Mouse (Mus musculus) hindbrain, embryonic 14.5 days (tissue): ENCODE data around the gene Mical1. TPM values are rescaled to one million over a fixed set of nuclear protein-coding genes. Genes with fewer than 3 reads are reported as not detected.

Source experiments
- ATAC-seq: fragments of 200-750 bp; cut with Nextera tagmentation; 2 replicates; pipeline ENCODE4 v1.8.0; 2017; ENCODE audit warnings: moderate number of reproducible peaks, mild to moderate bottlenecking, moderate TSS enrichment, moderate library complexity; ENCODE audit not compliant: low FRiP score
- DNase-seq: peaks from one replicate; pipeline ENCODE4 v3.0.0-alpha.2; 2015; ENCODE audit warnings: low spot score
- H3K27ac ChIP-seq: fragments of 300-500 bp; sonication (generic); 2 replicates; pipeline ENCODE4 v1.5.1; 2014; ENCODE audit warnings: mild to moderate bottlenecking, moderate library complexity
- H3K27me3 ChIP-seq: fragments of 300-500 bp; sonication (generic); 2 replicates; pipeline ENCODE4 v1.6.1; 2014; ENCODE audit warnings: mild to moderate bottlenecking, low read length, mixed read lengths; ENCODE audit not compliant: control insufficient read depth, insufficient read depth
- H3K36me3 ChIP-seq: fragments of 300-500 bp; sonication (generic); replicated peaks from 2 replicates; pipeline ENCODE4 v1.6.1; 2014; ENCODE audit not compliant: control insufficient read depth, insufficient read depth
- H3K4me1 ChIP-seq: fragments of 300-500 bp; sonication (generic); replicated peaks from 2 replicates; pipeline ENCODE4 v1.6.1; 2014; ENCODE audit warnings: antibody characterized with exemption, low read length, mixed read lengths; ENCODE audit not compliant: control insufficient read depth, insufficient read depth
- H3K4me2 ChIP-seq: fragments of 300-500 bp; sonication (generic); replicated peaks from 2 replicates; pipeline ENCODE4 v1.6.1; 2014; ENCODE audit warnings: mild to moderate bottlenecking, moderate library complexity
- H3K4me3 ChIP-seq: fragments of 300-500 bp; sonication (generic); replicated peaks from 2 replicates; pipeline ENCODE4 v1.5.1; 2014; ENCODE audit warnings: mild to moderate bottlenecking, low read length
- H3K9ac ChIP-seq: fragments of 300-500 bp; sonication (generic); 2 replicates; pipeline ENCODE4 v1.6.1; 2014
- H3K9me3 ChIP-seq: fragments of 300-500 bp; sonication (generic); 2 replicates; pipeline ENCODE4 v1.6.1; 2016; ENCODE audit warnings: low read length; ENCODE audit not compliant: control insufficient read depth
- WGBS: fragments of 180-500 bp; shearing (Covaris S2); extraction: QIAGEN DNeasy Blood & Tissue Kit; methylation state at CpG from one replicate; pipeline ENCODE4 v1.1.7; 2014; 5-methylcytosine and 5-hydroxymethylcytosine counted together
- polyA plus RNA-seq: library from polyadenylated mRNA; unstranded; fragments of >200 nt; fragmentation: Nextera tagmentation; extraction: Ambion mirVana; gene quantifications from 2 replicates; pipeline ENCODE4 v1.2.1, GENCODE M21; 2014

Mical1 gene
- polyA plus RNA-seq, 1 experiment from 2014 or later = 22.8 TPM

DNA sequence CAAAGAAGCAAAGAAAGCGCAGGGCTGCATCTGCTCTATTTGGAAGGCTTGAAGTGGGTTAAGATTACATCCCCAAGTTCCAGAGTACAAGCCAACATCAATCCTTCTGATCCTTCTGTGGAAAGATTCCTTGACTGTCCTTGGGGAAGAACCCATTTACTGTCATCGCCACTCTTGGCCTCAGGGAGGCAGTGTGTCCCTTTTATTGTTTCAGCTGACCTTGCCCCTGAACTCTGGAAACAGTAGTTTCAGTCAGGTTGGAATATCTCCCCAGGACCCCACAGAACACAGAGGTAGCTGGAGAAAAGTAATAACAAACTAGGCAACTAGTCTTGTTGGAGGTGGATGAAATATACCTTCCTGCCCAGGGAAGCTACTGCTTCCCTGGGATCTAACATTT, 33.0 kb downstream of the Mical1 start:
- no peak overlapping the region for H3K27ac ChIP-seq
- no peaks in the 10 kb centered on the region for H3K9me3 ChIP-seq
- H3K36me3 ChIP-seq = no peaks in the 10 kb centered on the region
- no peak for DNase-seq
- ATAC-seq = no peak
- no peak overlapping the region for H3K4me3 ChIP-seq
- no peaks in the 10 kb centered on the region for H3K4me1 ChIP-seq
- 33% methylated on average over 2 of the region's 2 CpGs for WGBS
- H3K27me3 ChIP-seq = no peaks in the 10 kb centered on the region
- no peak overlapping the region for H3K9ac ChIP-seq
- no peak overlapping the region for H3K4me2 ChIP-seq

DNA sequence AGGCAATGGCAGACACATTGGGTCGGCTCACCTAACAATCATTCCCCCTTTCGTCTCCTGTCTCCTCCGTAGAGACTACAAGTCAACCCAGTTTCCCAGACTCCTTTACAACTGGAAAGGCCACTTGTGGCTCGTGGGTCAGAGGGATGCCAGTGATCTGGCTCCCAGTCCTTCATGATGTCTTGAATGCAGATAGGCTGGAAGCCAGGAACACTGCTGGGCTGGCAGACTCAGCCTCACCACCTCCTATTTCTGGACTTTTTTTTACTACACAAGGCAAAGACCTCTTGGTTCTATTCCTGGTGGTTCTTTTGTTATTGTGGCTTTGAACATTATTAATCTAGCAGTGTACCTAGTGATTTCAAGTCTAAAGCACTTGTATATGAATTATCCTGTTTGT, 38.2 kb downstream of the Mical1 start:
- Histone ChIP-seq H3K4me1 (no peaks in the 10 kb centered on the region), H3K27ac (no peak overlapping the region), H3K4me3 (no peak overlapping the region), H3K4me2 (no peak overlapping the region), H3K9me3 (no peaks in the 10 kb centered on the region), H3K36me3 (no peaks in the 10 kb centered on the region), H3K9ac (no peak overlapping the region), H3K27me3 (no peaks in the 10 kb centered on the region)
- ATAC-seq = no peak
- no peak for DNase-seq
- WGBS = 78% methylated on average over 4 of the region's 4 CpGs

DNA sequence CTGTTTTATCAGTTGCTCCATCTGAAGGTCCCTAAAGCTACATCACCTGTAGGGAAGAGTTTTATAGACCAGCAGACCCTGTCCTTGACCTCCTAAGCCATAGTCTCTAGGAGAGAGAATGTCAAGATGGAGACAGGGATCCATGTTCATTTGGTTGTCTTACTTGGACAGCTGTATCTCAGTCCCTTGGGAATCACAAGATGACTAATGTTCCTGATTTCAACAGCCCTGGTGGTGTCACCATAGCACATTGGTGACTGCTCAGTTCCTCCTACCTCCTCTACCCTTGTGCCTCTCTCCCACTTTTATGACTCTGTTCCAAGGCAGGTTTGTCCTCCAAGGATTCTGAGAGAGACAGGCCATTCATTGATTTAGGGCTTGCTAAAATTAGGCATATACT, 38.8 kb downstream of the Mical1 start:
- no peak overlapping the region for H3K4me2 ChIP-seq
- H3K36me3 ChIP-seq = no peaks in the 10 kb centered on the region
- no peak overlapping the region for H3K4me3 ChIP-seq
- no peak overlapping the region for H3K9ac ChIP-seq
- no peaks in the 10 kb centered on the region for H3K9me3 ChIP-seq
- no peaks in the 10 kb centered on the region for H3K27me3 ChIP-seq
- H3K4me1 ChIP-seq = no peaks in the 10 kb centered on the region
- ATAC-seq (no peak), DNase-seq (no peak)
- H3K27ac ChIP-seq = no peak overlapping the region

DNA sequence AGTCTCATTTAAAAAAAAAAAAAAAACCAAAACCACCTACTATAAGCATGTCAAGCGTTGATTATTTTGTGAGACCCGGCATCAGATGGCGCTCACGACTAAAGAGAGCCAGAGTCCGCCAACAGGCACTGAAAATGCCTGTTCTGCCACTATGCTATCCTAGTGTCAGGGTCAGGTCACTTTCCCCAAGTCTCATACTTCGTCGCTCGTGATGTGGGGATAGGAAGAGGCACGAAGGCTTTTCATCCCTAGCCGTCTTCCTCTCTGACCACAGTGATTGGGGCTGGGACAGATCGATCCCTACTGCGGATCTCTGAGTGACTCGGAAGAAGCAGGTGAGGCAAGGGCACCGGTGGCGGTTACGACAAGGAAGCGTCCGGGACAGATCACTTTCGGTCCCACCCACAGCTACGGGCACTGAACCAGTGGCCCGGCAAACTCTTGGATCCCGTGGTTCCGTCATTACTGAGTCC, 42.4 kb downstream of the Mical1 start:
- Histone ChIP-seq H3K9ac (peak overlapping the region; percentile 87), H3K4me3 (peak overlapping the region; percentile 94), H3K27me3 (no peaks in the 10 kb centered on the region), H3K36me3 (peaks cover 5% of the 10 kb centered on the region; the same call in 1 of the 2 replicates), H3K9me3 (no peaks in the 10 kb centered on the region), H3K4me1 (peaks cover 19% of the 10 kb centered on the region), H3K4me2 (peak overlapping the region; percentile 81), H3K27ac (peak overlapping the region; percentile 98)
- DNase-seq = peak; percentile 70
- peak; percentile 48 for ATAC-seq
- WGBS = under 1% methylated on average over 23 of the region's 23 CpGs

DNA sequence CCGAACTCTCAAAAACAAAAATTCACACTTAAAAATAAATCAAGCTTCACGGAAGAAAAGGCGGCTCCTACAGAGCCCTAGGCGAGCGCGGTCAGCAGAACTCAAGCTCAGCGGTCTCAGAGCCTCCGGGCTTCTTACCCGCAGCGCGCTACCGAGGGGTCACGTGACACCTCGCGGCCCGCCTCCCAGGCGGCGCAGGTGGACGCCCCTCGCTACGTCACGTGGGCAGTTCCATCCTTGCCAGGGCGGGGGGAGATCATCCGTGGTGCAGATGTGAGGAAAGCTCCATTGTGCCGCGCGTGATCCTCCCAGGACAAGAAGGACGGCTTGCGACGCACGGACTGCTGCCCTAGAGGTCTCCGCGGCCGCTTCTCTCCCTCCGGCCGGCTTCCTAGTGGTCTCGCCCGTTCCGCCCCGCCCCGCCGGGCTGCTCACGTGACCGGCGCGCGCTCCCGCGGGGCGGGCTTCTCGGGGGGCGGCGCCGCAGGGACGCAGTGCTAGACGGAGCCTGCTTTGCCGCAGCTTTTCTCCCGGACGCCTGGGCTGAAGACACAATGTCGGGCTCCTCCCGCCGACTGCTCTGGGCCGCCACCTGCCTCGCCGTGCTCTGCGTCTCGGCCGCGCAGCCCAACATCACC, 43.0 kb downstream of the Mical1 start, which contains the start of gene Cd164:
TSS of gene Cd164 (plus strand) at position 434 of the 638 bp plus-strand sequence.
- WGBS = under 1% methylated on average over 69 of the region's 69 CpGs
- peak; percentile 93 for DNase-seq
- peak within 1 kb of the TSS; percentile 98 for H3K27ac ChIP-seq
- ATAC-seq = peak; percentile 94
- H3K4me2 ChIP-seq = peak within 1 kb of the TSS; percentile 81
- H3K4me3 ChIP-seq = peak within 1 kb of the TSS; percentile 94
- peaks cover 6% of the 10 kb centered on the region; the same call in 1 of the 2 replicates for H3K36me3 ChIP-seq
- peak within 1 kb of the TSS; percentile 87 for H3K9ac ChIP-seq
- no peaks in the 10 kb centered on the region for H3K9me3 ChIP-seq
- no peaks in the 10 kb centered on the region for H3K27me3 ChIP-seq
- peaks cover 19% of the 10 kb centered on the region for H3K4me1 ChIP-seq

DNA sequence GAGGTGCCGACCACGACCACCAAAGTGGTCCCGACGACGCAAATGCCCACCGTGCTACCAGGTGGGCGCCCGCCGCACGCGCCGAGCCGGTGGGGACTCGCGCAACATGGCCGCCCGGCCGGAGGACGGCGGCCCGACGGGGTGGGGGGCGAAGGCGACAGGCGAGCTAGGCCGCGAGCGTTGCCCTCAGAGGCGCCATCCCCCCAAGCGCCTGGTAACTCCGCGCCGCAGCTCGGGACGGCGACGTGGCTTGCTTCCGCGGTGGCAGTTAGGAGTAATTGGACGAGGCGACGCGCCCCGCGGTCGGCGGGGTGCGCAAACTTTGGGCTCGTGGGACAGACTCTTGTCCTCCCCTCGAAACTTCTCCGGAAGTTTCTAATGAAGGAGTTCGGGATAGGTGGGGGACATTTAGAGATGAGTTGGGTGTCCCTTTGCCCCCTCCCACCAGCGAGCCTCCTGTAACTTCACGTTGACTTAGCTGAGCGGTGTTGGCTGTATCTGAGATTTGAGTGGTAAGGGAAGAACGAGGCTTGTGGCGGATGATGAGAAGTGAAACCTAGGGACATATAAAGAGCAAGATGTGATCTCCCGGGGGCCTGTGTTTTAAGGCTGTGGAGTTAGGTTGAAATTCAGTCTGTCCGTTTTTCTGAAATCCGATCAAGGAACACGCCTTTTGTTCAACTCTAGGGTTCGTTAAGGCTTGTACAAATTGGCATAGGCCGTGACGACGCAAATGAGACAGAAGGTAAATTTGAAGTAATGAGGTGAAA, 43.7 kb downstream of the Mical1 start:
- under 1% methylated on average over 63 of the region's 65 CpGs for WGBS
- ATAC-seq = peak; percentile 72; the same call in 1 of the 2 replicates
- no peaks in the 10 kb centered on the region for H3K27me3 ChIP-seq
- peak; percentile 45 for DNase-seq
- peaks cover 12% of the 10 kb centered on the region; the same call in 1 of the 2 replicates for H3K36me3 ChIP-seq
- peak overlapping the region; percentile 98 for H3K27ac ChIP-seq
- H3K9ac ChIP-seq = peak overlapping the region; percentile 87
- H3K4me2 ChIP-seq = peak overlapping the region; percentile 81
- no peaks in the 10 kb centered on the region for H3K9me3 ChIP-seq
- H3K4me1 ChIP-seq = peaks cover 19% of the 10 kb centered on the region
- H3K4me3 ChIP-seq = peak overlapping the region; percentile 94

DNA sequence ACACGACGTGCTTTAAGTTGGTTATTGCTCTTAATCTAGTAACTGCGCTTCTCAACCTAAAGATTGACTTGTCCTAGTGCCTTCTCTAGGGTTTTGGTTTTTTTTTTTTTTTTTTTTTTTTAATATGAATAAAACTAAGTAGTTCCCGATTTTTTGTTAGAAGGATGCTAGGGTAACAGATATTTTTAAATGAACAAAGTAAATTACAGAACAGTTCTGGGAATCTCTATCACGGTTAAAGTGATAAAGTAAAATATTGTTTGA, 44.2 kb downstream of the Mical1 start:
- WGBS = 5% methylated on average over 5 of the region's 5 CpGs
- Histone ChIP-seq H3K4me1 (peaks cover 19% of the 10 kb centered on the region), H3K9me3 (no peaks in the 10 kb centered on the region), H3K27ac (no peak overlapping the region), H3K9ac (peak overlapping the region; percentile 87), H3K4me3 (peak overlapping the region; percentile 94), H3K4me2 (peak overlapping the region; percentile 81), H3K36me3 (peaks cover 13% of the 10 kb centered on the region; the same call in 1 of the 2 replicates), H3K27me3 (no peaks in the 10 kb centered on the region)
- DNase-seq (no peak), ATAC-seq (no peak)

DNA sequence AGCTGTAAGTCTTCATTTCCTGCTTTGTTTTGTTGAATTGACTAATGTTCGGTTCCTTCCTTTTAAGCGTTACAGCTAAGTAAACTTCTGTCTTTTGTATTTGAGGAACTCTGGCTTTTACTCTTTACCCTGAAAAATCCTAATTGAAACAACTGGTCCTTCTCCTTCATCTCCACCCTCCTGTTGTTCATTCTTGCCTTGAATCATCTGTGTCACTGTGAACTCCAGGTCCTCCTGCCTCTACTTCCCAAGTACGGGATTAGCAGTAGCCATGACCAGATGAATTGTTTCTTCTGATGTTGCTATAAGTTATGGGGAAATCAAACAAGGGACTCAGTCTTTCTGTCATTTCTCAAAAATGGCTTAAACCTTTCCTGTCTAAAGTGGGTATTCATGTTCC, 47.3 kb downstream of the Mical1 start:
- no peak overlapping the region for H3K27ac ChIP-seq
- no peaks in the 10 kb centered on the region for H3K27me3 ChIP-seq
- peaks cover 33% of the 10 kb centered on the region for H3K36me3 ChIP-seq
- peaks cover 19% of the 10 kb centered on the region for H3K4me1 ChIP-seq
- DNase-seq = no peak
- WGBS = 85% methylated on average over 3 of the region's 3 CpGs
- no peak overlapping the region for H3K9ac ChIP-seq
- ATAC-seq = no peak
- no peak overlapping the region for H3K4me3 ChIP-seq
- no peaks in the 10 kb centered on the region for H3K9me3 ChIP-seq
- H3K4me2 ChIP-seq = no peak overlapping the region

DNA sequence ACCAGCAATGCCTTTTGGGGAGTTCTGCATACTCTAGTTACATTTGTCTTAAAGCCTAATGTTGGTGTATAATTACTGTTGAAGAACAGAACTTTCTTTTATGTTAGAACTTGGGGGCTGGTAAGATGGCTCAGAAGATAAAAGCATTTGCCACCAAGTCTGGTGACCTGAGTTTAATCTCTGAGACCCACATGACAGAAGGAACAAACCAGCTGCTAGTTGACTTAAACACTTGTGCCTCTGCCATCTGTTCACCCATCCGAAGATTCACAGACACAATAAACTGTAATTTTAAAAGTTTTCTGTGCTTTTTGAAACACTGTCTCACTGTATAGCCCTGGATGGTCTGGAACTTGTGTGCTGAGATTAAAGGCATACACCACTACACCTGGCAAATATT, 49.6 kb downstream of the Mical1 start:
- Histone ChIP-seq H3K27me3 (no peaks in the 10 kb centered on the region), H3K9me3 (no peaks in the 10 kb centered on the region), H3K4me1 (peaks cover 16% of the 10 kb centered on the region), H3K9ac (no peak overlapping the region), H3K27ac (no peak overlapping the region), H3K4me3 (no peak overlapping the region), H3K4me2 (no peak overlapping the region), H3K36me3 (peaks cover 54% of the 10 kb centered on the region)
- 69% methylated on average over 1 of the region's 1 CpGs for WGBS
- ATAC-seq (no peak), DNase-seq (no peak)
